Comparison of ENCODE assay signal across 23 mouse cellular contexts in genomic region chr1:61154216-61154615, GRCm38 (mm10).
"Had no signal": no experiment of that assay in that cellular context is flagged by ENCODE, and none has a peak within 500 bp of the region (broad histone marks: within the 10 kb centered on the region; RNA-seq: fewer than 3 reads in every experiment).

No protein-coding gene starts in this region.

- H3K4me1 ChIP-seq: heart, embryonic 13.5 days; heart, embryonic 15.5 days; hindbrain, embryonic 13.5 days; liver, embryonic 13.5 days; liver, embryonic 15.5 days had no signal

- H3K36me3 ChIP-seq: heart, embryonic 13.5 days; heart, embryonic 15.5 days; hindbrain, embryonic 13.5 days; hindbrain, embryonic 15.5 days; limb, embryonic 10.5 days; limb, embryonic 12.5 days; liver, embryonic 13.5 days; liver, embryonic 15.5 days had no signal

- H3K9me3 ChIP-seq: heart, embryonic 13.5 days; heart, embryonic 15.5 days; hindbrain, embryonic 13.5 days; hindbrain, embryonic 15.5 days; limb, embryonic 10.5 days; limb, embryonic 12.5 days; liver, embryonic 13.5 days; liver, embryonic 15.5 days had no signal

- H3K27ac ChIP-seq: heart, embryonic 13.5 days; heart, embryonic 15.5 days; hindbrain, embryonic 13.5 days; hindbrain, embryonic 15.5 days; hindbrain, postnatal 0 days; layer of hippocampus, adult 2 months; limb, embryonic 10.5 days; limb, embryonic 12.5 days; liver, embryonic 13.5 days; liver, embryonic 15.5 days had no signal

- DNase-seq: forebrain, postnatal 0 days; gastrocnemius, postnatal 14 days; gastrocnemius, postnatal 36 days; heart, adult 18-20 months; heart, postnatal 14 days; heart, postnatal 36 days; kidney, adult 18-20 months; kidney, adult 8-10 months; kidney, postnatal 10 days; kidney, postnatal 25 days; kidney, postnatal 4 days; liver; liver, embryonic 13.5 days had no signal

- ATAC-seq: forebrain, postnatal 0 days; hindbrain, postnatal 0 days; intestine, embryonic 16.5 days had no signal

- H3K27me3 ChIP-seq: heart, embryonic 13.5 days; heart, embryonic 15.5 days; hindbrain, embryonic 13.5 days; hindbrain, embryonic 15.5 days; limb, embryonic 12.5 days; liver, embryonic 13.5 days; liver, embryonic 15.5 days had no signal

- H3K4me3 ChIP-seq: heart, embryonic 13.5 days; heart, embryonic 15.5 days; hindbrain, embryonic 13.5 days; hindbrain, embryonic 15.5 days; layer of hippocampus, adult 2 months; limb, embryonic 10.5 days; limb, embryonic 12.5 days; liver, embryonic 13.5 days; liver, embryonic 15.5 days had no signal
